Mouse (Mus musculus): Measurements from ENCODE around the gene E2f3. TPM values are rescaled to one million over a fixed set of nuclear protein-coding genes. Genes with fewer than 3 reads are reported as not detected.

Gene E2f3
- polyA plus RNA-seq, 1 experiment from 2014 or later = 15.2 TPM

DNA sequence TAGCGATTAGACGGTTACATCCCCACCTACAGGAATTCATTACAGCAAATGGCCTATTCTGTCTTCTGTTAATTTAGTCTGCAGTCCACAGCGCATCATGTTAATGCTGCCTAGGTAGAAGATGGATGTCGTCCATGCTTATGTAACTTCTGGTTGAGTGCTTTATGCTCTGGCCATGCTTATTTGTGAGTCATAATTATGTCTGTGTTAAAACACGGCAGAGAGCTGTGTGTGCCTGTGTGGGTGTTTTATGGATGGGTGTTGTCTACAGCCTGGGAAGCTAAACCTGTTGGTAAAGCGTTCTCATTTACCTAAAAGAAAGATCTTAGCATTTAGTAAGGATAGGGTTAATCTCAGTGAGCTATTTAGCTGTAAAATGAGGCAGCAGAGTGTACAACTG, 26.4 kb upstream of the E2f3 start:
- H3K4me3 ChIP-seq (ENCODE audit: low read depth, low read length) = no peak overlapping the region
- H3K27ac ChIP-seq (ENCODE audit: low read depth, low read length) = no peak overlapping the region
- no peak overlapping the region for H3K4me2 ChIP-seq (ENCODE audit: low read depth)
- no peak for ATAC-seq (ENCODE audit: insufficient read depth, low FRiP score, low TSS enrichment)
- H3K9me3 ChIP-seq (ENCODE audit: control insufficient read depth, low read length) = no peaks in the 10 kb centered on the region
- H3K27me3 ChIP-seq (ENCODE audit: control insufficient read depth, insufficient read depth, low read length) = no peaks in the 10 kb centered on the region
- no peak for DNase-seq (ENCODE audit: low spot score)
- no peak overlapping the region for H3K9ac ChIP-seq (ENCODE audit: low read length)
- no peaks in the 10 kb centered on the region for H3K36me3 ChIP-seq (ENCODE audit: control insufficient read depth, insufficient read depth, low read length)
- 49% methylated on average over 6 of the region's 6 CpGs for WGBS
- H3K4me1 ChIP-seq (ENCODE audit: control insufficient read depth, insufficient read depth, low read length) = no peaks in the 10 kb centered on the region

DNA sequence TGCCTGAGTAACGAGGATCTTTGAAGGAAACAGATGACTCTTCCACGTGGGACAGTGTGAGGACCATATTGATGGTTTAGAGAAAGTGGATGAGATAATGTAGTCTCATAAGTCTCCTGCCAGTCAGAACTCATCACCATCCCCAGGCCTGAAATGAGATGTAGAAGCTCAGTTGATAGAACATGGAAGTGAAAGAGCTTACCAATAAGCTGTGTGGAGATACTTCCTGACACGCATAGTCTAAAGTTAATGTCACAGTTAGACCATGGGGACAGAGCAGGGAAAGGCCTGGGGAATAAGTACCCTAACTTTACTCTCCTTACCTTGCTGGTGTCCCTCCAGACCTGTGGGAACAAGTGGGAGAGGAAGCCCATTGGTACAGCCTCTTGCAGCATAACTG, 22.9 kb upstream of the E2f3 start:
- H3K27me3 ChIP-seq (ENCODE audit: control insufficient read depth, insufficient read depth, low read length) = no peaks in the 10 kb centered on the region
- ATAC-seq (ENCODE audit: insufficient read depth, low FRiP score, low TSS enrichment) (no peak), DNase-seq (ENCODE audit: low spot score) (no peak)
- H3K27ac ChIP-seq (ENCODE audit: low read depth, low read length) = no peak overlapping the region
- WGBS = 86% methylated on average over 3 of the region's 3 CpGs
- H3K4me1 ChIP-seq (ENCODE audit: control insufficient read depth, insufficient read depth, low read length) = no peaks in the 10 kb centered on the region
- H3K9ac ChIP-seq (ENCODE audit: low read length) = no peak overlapping the region
- H3K9me3 ChIP-seq (ENCODE audit: control insufficient read depth, low read length) = no peaks in the 10 kb centered on the region
- no peaks in the 10 kb centered on the region for H3K36me3 ChIP-seq (ENCODE audit: control insufficient read depth, insufficient read depth, low read length)
- H3K4me3 ChIP-seq (ENCODE audit: low read depth, low read length) = no peak overlapping the region
- H3K4me2 ChIP-seq (ENCODE audit: low read depth) = no peak overlapping the region

DNA sequence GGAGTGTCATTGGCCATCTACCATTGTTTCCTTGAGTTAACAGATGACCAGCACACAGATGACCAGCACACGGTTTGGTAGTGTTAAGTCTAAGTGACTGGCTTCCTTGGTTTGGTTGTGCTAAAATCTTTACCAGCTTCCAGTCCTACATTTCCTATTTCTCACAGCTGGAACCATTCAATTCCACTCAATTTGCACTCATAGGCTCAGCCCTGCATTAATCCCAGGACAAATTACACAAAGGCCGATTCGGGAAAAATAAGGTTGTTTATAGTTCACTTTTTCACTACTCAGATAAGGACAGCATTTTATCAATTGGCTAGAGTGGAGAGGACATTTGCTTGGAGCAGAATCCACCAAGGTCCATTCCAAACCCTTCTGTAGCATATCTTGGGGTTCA, 19.6 kb upstream of the E2f3 start:
- ATAC-seq (ENCODE audit: insufficient read depth, low FRiP score, low TSS enrichment) (no peak), DNase-seq (ENCODE audit: low spot score) (no peak)
- no peaks in the 10 kb centered on the region for H3K4me1 ChIP-seq (ENCODE audit: control insufficient read depth, insufficient read depth, low read length)
- H3K27ac ChIP-seq (ENCODE audit: low read depth, low read length) = no peak overlapping the region
- H3K36me3 ChIP-seq (ENCODE audit: control insufficient read depth, insufficient read depth, low read length) = no peaks in the 10 kb centered on the region
- no peak overlapping the region for H3K4me2 ChIP-seq (ENCODE audit: low read depth)
- H3K9me3 ChIP-seq (ENCODE audit: control insufficient read depth, low read length) = no peaks in the 10 kb centered on the region
- H3K4me3 ChIP-seq (ENCODE audit: low read depth, low read length) = no peak overlapping the region
- H3K27me3 ChIP-seq (ENCODE audit: control insufficient read depth, insufficient read depth, low read length) = no peaks in the 10 kb centered on the region
- WGBS = 92% methylated on average over 3 of the region's 3 CpGs
- no peak overlapping the region for H3K9ac ChIP-seq (ENCODE audit: low read length)

DNA sequence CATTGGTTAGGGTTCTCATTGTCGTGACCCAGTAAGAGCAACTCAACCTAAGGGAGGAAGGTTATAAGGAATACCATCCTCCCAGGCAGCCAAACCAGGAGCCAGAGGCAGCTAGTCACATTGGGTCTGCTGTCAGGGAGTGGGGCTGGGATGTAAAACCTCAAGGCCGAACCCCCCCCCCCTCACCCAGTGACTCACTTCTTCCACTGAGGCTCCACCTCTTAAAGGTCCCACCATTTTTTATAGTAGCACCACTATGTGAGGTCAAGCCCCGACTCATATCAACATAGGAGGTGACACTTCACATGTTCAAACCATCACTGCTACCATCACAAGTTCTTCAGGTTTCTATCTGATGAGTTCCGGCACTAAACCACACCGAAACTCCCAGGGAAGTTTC, 19.0 kb upstream of the E2f3 start:
- no peak overlapping the region for H3K27ac ChIP-seq (ENCODE audit: low read depth, low read length)
- H3K4me1 ChIP-seq (ENCODE audit: control insufficient read depth, insufficient read depth, low read length) = no peaks in the 10 kb centered on the region
- H3K4me3 ChIP-seq (ENCODE audit: low read depth, low read length) = no peak overlapping the region
- H3K9ac ChIP-seq (ENCODE audit: low read length) = no peak overlapping the region
- DNase-seq (ENCODE audit: low spot score) (no peak), ATAC-seq (ENCODE audit: insufficient read depth, low FRiP score, low TSS enrichment) (no peak)
- H3K27me3 ChIP-seq (ENCODE audit: control insufficient read depth, insufficient read depth, low read length) = no peaks in the 10 kb centered on the region
- no peaks in the 10 kb centered on the region for H3K36me3 ChIP-seq (ENCODE audit: control insufficient read depth, insufficient read depth, low read length)
- 90% methylated on average over 5 of the region's 5 CpGs for WGBS
- no peak overlapping the region for H3K4me2 ChIP-seq (ENCODE audit: low read depth)
- H3K9me3 ChIP-seq (ENCODE audit: control insufficient read depth, low read length) = no peaks in the 10 kb centered on the region

DNA sequence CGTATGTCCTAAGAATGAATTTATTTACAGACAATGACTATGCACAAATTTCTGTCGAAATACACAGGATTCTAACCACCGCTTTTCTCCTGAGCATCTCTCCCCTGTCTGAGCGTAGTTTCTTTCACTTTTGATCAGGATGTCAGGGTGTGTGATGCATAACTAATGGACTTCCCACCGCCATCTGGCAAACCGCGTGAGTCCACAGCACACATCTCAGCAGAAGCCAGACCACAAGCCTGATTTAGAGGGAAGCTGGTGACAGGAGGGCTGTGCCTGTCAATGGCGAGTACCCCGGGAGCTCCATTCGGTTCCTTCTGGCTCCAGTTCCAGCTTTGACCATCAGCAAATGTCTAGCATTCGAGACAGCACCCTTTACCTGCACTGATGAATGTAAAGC, 17.3 kb upstream of the E2f3 start:
- Histone ChIP-seq H3K27me3 (ENCODE audit: control insufficient read depth, insufficient read depth, low read length) (no peaks in the 10 kb centered on the region), H3K4me2 (ENCODE audit: low read depth) (no peak overlapping the region), H3K4me1 (ENCODE audit: control insufficient read depth, insufficient read depth, low read length) (no peaks in the 10 kb centered on the region), H3K4me3 (ENCODE audit: low read depth, low read length) (no peak overlapping the region), H3K27ac (ENCODE audit: low read depth, low read length) (no peak overlapping the region), H3K9me3 (ENCODE audit: control insufficient read depth, low read length) (no peaks in the 10 kb centered on the region), H3K9ac (ENCODE audit: low read length) (no peak overlapping the region; the same call in 1 of the 2 replicates), H3K36me3 (ENCODE audit: control insufficient read depth, insufficient read depth, low read length) (no peaks in the 10 kb centered on the region)
- DNase-seq (ENCODE audit: low spot score) = no peak
- WGBS = 57% methylated on average over 11 of the region's 11 CpGs
- no peak for ATAC-seq (ENCODE audit: insufficient read depth, low FRiP score, low TSS enrichment)

DNA sequence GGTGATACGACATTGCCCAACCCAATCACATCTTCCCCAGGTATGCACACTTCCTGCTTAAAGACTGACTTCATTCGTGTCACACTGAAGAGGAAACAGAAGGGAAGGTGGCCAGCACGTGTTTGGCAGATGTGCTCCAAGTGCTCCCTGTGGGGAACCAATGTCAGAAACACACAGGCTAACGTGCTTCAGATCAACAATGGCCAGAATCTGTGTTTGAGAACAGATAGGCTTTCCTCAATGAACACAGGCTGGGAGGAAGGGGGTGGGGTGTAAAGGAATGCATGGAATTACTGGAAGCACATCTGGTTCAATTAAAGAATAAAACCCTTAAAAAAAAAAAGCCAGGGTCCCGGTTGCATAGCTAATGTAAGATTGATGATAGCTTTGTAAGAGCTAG, 15.2 kb upstream of the E2f3 start:
- DNase-seq (ENCODE audit: low spot score) = peak; percentile 21
- Histone ChIP-seq H3K27ac (ENCODE audit: low read depth, low read length) (no peak overlapping the region), H3K9me3 (ENCODE audit: control insufficient read depth, low read length) (no peaks in the 10 kb centered on the region), H3K4me3 (ENCODE audit: low read depth, low read length) (no peak overlapping the region), H3K9ac (ENCODE audit: low read length) (no peak overlapping the region), H3K4me1 (ENCODE audit: control insufficient read depth, insufficient read depth, low read length) (no peaks in the 10 kb centered on the region), H3K4me2 (ENCODE audit: low read depth) (no peak overlapping the region), H3K27me3 (ENCODE audit: control insufficient read depth, insufficient read depth, low read length) (no peaks in the 10 kb centered on the region), H3K36me3 (ENCODE audit: control insufficient read depth, insufficient read depth, low read length) (no peaks in the 10 kb centered on the region)
- ATAC-seq (ENCODE audit: insufficient read depth, low FRiP score, low TSS enrichment) = no peak
- WGBS = 47% methylated on average over 5 of the region's 5 CpGs

DNA sequence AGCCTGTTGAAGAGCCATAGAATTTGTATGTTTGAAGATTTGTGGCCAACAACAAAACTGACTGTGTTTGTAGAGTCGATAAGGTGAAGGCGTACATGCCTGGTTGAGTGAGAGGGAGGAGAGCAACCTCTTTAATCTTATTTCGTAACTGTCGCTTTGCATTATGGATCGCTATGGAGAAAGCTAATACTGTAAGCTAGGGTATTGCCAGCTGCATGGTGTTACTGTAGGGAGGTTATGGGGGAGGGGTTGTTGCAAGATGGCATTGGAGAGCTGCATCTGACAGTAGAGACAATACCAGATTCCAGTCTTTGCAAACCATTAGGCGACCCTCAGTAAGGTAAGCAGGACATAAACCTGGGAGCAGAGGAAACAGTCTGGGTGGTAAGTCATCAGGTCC, 2.1 kb upstream of the E2f3 start:
- 91% methylated on average over 6 of the region's 6 CpGs for WGBS
- Histone ChIP-seq H3K27me3 (ENCODE audit: control insufficient read depth, insufficient read depth, low read length) (no peaks in the 10 kb centered on the region), H3K36me3 (ENCODE audit: control insufficient read depth, insufficient read depth, low read length) (no peaks in the 10 kb centered on the region), H3K9ac (ENCODE audit: low read length) (no peak overlapping the region), H3K27ac (ENCODE audit: low read depth, low read length) (no peak overlapping the region), H3K4me3 (ENCODE audit: low read depth, low read length) (no peak overlapping the region), H3K4me1 (ENCODE audit: control insufficient read depth, insufficient read depth, low read length) (0 out of 2 replicates have a peak, but pooled peaks cover 2% of the 10 kb centered on the region), H3K4me2 (ENCODE audit: low read depth) (no peak overlapping the region), H3K9me3 (ENCODE audit: control insufficient read depth, low read length) (no peaks in the 10 kb centered on the region)
- no peak for DNase-seq (ENCODE audit: low spot score)
- no peak for ATAC-seq (ENCODE audit: insufficient read depth, low FRiP score, low TSS enrichment)

DNA sequence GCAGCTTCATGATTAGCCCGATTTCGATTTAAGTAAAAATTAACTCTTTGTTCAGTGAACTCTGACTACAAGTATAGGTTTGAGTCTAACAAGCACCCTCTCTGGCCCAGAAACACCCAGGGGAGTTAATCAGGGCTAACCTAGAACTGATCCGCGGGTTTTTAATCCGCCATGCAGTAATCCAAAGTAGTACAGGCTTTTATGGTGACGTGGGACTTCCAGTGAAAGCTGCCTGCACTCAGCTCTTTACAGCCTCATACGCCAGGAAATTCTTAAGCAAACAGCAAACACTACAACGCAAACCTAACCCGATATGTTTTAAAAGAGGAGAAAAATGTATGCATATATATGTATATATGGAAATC, 875 bp upstream of the E2f3 start:
- Histone ChIP-seq H3K36me3 (ENCODE audit: control insufficient read depth, insufficient read depth, low read length) (no peaks in the 10 kb centered on the region), H3K4me3 (ENCODE audit: low read depth, low read length) (peak overlapping the region; percentile 28), H3K9ac (ENCODE audit: low read length) (peak overlapping the region; percentile 40), H3K9me3 (ENCODE audit: control insufficient read depth, low read length) (no peaks in the 10 kb centered on the region), H3K4me1 (ENCODE audit: control insufficient read depth, insufficient read depth, low read length) (0 out of 2 replicates have a peak, but pooled peaks cover 4% of the 10 kb centered on the region), H3K4me2 (ENCODE audit: low read depth) (peak overlapping the region; percentile 45), H3K27me3 (ENCODE audit: control insufficient read depth, insufficient read depth, low read length) (no peaks in the 10 kb centered on the region), H3K27ac (ENCODE audit: low read depth, low read length) (no peak overlapping the region)
- DNase-seq (ENCODE audit: low spot score) (no peak), ATAC-seq (ENCODE audit: insufficient read depth, low FRiP score, low TSS enrichment) (no peak)
- 19% methylated on average over 9 of the region's 9 CpGs for WGBS

DNA sequence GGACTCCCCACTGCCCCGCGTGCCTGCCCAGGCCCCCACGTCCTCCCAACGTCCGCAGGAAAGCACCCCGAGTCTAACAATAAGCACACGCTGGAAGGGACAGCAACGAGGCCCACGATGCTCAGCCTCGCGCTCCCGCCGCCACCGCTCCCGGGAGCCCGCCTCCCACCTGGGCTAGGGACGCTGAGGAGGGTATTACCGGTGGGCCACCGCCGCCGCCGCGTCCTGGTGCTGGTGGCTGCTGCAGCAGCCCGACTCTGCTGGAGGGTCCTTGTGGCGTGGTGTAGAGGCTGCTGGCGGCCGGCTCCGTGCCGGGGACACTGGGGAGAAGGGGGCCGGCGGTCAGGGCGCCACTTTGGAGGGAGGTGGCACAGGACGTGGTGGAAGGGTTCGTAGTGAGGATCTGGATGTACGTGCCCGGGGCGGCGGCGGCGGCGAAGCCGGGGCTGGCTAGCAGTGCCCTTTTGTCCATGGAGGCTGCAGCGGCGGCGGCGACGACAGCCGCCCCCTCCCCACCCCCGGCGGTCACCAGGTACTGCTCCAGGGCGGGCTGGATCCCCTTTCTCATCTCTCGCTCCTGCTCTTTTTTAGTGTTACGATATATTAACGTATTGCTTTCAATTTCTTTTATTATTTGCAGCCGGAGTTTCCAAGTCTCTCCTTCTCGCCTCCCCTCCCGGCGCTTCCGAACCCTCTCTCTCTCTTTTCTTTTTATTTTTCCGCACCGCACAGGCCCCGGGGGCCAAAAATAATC, 585 bp downstream of the E2f3 start:
- Histone ChIP-seq H3K27ac (ENCODE audit: low read depth, low read length) (peak overlapping the region; percentile 96), H3K27me3 (ENCODE audit: control insufficient read depth, insufficient read depth, low read length) (no peaks in the 10 kb centered on the region), H3K4me1 (ENCODE audit: control insufficient read depth, insufficient read depth, low read length) (0 out of 2 replicates have a peak, but pooled peaks cover 4% of the 10 kb centered on the region), H3K9ac (ENCODE audit: low read length) (peak overlapping the region; percentile 100), H3K4me3 (ENCODE audit: low read depth, low read length) (peak overlapping the region; percentile 97), H3K36me3 (ENCODE audit: control insufficient read depth, insufficient read depth, low read length) (no peaks in the 10 kb centered on the region), H3K4me2 (ENCODE audit: low read depth) (peak overlapping the region; percentile 66), H3K9me3 (ENCODE audit: control insufficient read depth, low read length) (no peaks in the 10 kb centered on the region)
- ATAC-seq (ENCODE audit: insufficient read depth, low FRiP score, low TSS enrichment) (peak; percentile 4; the same call in 1 of the 2 replicates), DNase-seq (ENCODE audit: low spot score) (peak; percentile 72)
- under 1% methylated on average over 48 of the region's 62 CpGs for WGBS
